Mouse (Mus musculus): ENCODE measurements around the gene Gabpb1.

- TF ChIP-seq HCFC1 (IDR thresholded peaks at IDR 0.05; ENCODE audit: low read depth, low read length) (no peak), POLR2A (IDR thresholded peaks at IDR 0.05; ENCODE audit: control insufficient read depth in 1 of 2, insufficient read depth in 1 of 2, low read depth in 1 of 2, low read length in 2 of 2, poor library complexity in 1 of 2) (no peak), CTCF (IDR thresholded peaks at IDR 0.05 in 2 of 3, conservative IDR thresholded peaks at IDR 0.05 in 1 of 3; ENCODE audit: control insufficient read depth in 1 of 3, insufficient read depth in 1 of 3, low read depth in 2 of 3, low read length in 3 of 3, poor library complexity in 1 of 3, severe bottlenecking in 1 of 3) (no peak), NRF1 (IDR thresholded peaks at IDR 0.05; ENCODE audit: insufficient read depth, low read depth, low read length, poor library complexity, severe bottlenecking) (no peak), MAFK (IDR thresholded peaks at IDR 0.05; ENCODE audit: borderline replicate concordance, low read depth, low read length) (no peak)
Measured at GRCm38 (mm10) chr2:126615355-126615754, 60.8 kb downstream of the Gabpb1 start.
